Mouse (Mus musculus): Measurements from ENCODE around the gene Casp9.

The Casp9 gene

DNA sequence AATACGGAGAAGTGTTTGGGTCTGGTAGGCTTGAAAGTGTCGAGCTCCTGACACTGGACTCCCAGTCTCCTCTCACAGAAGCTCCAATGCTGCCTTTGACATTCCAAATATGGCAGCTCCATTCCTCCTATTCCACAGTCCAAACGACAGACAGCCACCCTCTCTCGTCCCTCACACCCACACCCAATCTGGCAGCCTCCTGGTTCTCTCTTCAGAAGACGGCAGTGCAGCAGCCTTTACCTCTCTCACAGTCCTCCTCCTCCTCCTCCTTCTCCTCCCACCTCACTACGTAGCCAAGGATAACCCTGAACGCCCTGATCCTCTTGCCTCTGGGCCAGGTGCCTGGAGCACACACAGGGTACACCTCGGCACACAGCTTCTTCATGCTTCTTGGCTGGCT is 13.6 kb upstream of the Casp9 start:
- DNase-seq (ENCODE audit: low spot score in 2 of 2): no peak

DNA sequence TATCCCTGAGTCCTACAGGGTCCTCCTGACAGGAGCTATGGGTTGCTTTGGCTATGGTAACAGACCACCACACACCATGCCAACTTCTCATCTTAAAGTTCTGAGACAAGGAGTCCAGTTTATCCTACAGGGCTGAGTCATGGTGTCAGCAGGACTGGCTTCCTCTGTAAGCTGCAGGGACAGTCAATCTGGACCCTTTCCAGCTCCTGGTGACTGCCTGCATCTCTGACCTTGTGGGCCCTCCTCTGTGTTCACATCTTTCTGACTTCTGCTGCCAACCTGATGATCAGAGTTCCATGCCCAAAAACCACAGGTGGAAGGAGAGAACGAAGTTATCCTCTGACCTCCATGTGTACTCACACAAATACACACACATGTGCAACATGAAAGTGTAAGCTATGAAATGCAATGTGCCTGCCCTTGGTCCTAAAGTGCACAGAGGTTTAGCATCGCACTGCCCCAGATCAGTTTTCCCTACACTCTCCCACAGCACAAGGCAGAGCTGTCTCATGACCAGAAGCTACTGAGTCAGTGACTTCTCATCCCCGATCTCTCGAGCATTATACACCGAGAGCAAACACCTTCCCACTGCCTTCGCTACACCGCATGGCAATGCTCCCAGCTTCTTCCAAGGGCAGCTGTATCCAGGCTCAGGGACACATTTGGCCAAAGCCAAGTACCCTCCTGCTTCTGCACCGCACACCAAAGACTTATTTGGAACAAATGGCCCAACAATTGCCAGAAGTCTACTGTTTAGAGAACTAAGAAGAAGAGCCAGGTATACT is 12.0 kb upstream of the Casp9 start:
- DNase-seq (ENCODE audit: low spot score in 2 of 2): no peak

DNA sequence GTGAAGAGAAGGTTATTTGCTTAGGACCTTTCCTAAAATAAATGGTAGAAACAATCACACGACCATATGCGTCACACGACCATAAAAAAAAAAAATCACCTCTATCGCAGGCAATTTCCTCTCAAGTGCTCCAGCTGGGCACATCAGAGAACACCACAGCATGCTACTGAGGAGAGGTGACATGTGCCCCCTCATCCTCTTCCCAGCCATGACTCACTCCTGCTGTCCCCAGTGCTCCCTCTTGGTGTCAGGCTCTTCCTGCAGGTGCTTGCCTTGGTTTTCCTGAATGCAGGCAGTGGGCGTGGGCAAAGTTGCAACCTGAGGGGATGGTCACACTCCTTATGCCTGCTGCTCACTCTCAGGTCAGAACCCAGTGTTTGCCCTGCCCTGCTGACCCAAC is 8.6 kb upstream of the Casp9 start:
- DNase-seq (ENCODE audit: low spot score in 2 of 2): no peak

DNA sequence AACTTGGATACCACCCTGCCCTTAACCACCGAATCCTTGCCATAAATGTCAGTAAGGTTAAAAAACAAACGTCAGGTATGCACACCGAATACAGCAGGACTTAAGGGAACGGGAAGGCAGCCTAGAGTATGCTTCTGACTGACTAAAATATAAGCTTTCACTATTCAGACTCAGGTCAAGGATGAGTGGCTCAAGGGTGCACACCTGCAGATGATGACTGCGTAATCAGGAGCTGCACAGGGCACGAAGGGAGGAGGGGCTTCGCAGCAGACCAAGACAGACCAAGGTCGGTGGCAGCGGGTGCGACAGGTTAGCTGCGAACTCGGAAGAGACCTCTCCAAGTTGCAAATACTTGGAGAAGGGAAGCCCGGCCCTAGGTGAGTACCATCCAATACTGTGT is 7.3 kb upstream of the Casp9 start:
- DNase-seq (ENCODE audit: low spot score in 2 of 2): no peak

DNA sequence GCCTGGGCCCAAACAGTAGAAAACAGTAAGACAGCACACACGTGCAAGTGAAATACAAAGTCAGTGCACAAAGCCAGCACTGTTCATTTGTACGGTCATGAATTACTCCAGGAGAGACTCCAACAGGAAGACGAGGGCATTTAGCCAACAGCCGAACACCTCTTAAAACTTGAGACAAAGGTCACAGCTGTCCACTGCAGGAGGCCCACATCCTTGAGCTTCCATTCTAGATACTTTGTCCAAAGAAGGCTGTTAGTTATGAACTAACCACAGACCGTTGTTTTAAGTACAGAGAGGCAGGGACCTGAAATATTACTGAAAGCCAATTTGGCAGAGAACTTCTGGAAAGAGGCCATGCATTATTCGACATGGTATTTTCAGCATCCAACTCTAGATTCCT is 6.4 kb upstream of the Casp9 start:
- DNase-seq (ENCODE audit: low spot score in 2 of 2): no peak

DNA sequence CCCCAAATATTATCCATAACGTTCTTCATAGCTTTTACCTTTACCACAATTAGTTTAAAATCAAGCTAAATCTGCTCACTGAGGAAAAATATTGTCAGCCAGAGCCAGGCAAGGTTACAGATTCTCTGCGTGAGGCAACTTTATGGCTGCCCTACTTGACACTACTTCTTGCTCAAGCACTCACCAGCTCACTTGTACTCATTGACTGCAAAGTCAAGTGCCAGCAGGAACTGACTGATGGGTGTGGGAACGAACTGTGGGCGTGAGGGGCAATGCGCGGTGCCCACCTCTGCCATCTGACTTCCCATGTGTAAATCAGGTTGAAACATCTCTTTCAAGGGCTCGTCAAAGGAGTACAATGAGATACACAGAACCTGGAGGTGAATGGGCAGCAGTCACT is 6.0 kb upstream of the Casp9 start:
- DNase-seq (ENCODE audit: low spot score in 2 of 2): no peak

DNA sequence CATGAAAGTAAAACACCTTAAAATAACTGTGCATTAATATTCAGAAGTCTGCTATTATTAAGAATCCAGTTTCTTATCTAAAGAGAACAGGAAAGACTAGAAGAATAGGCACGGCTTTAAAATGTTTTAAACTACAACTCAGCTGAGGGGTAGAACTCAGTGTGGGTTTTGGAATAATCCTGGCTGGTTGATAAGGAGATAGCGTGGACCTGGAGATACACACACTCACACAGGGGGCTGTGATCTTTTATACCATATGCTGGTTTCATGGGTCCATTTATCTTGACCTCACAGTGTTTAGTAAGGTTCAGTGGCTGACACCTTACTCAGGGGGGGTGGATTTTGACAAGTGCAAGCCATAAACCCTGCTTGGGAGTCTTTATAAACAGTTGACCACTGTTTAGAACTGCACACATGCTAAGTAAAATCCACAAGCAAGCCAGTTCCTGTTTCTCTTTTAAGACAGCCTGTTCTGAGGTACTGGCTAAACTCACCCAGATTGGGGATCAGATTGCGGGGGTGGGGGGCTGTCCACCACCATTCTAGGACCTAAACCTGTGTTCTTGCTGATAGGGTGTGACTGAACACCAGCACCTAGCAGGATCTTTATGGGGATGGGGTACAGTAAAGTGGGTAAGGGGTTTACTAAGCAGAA is 3.7 kb upstream of the Casp9 start:
- DNase-seq (ENCODE audit: low spot score in 2 of 2): no peak

DNA sequence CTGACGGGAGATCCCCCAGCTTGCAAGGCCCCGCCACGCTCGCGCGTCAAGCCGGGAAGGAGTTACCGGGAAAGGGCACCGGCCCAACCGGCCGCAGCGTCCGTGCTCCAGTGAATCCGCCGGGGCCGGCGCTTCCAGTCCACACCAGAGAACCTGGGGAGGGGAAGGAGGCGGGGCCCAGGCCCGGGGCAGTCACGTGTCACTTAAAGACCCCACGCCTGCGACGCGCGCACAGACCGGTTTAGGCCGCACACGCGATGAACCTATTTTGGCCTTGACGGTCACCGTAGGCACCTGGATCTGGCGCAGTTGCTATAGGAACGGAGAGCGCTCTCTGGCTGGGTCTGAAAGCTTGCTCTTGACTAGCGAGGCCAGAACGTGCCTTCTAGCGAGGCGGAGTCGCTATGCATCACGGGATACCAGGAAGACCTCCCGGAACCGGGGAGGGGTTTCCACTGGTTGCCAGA is 2.9 kb upstream of the Casp9 start, which contains the start of gene Dnajc16:
Gene Dnajc16 (minus strand): TSS at position 408 of the 467 bp plus-strand sequence.
- peak; percentile 94 to 96 for DNase-seq (ENCODE audit: low spot score in 2 of 2)

DNA sequence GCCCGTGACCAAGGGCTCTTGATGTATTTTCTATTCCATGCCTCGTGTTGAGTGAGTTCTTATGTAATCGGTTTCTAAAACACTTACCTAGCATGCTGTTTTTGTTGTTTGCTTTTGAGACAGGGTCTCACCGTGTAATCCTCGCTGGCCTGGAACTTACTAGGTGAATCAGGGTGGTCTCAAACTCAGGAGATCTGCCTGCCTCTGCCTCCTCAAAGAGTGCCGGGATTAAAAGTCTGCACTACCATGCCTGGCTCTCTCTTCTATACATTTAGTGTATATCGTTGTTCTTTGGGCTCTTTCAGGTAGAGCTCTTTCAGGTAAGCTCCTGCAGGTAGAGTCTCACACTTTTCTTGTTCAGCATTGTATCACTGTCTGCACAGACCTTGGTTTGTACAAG is 1.9 kb upstream of the Casp9 start:
- DNase-seq (ENCODE audit: low spot score in 2 of 2): no peak

DNA sequence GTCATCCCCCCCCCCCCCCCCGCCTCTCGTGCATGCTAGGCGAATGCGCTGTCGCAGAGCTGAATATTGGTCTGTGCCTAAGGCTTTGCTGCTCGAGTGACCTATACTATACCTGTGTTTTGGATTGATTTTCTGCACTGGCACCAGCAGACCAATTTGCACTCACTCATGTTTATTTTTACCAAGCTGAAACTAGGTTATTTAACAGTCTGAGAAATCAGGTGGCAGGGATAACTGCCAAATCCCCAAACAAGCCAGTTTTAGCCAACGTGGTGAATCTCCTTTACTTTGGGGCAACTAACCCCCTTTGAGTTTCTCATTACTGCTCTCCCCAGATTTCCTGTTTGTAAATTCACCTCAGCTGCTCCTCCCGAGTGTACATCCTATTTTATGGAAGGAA is 1.5 kb upstream of the Casp9 start:
- DNase-seq (ENCODE audit: low spot score in 2 of 2): no peak

DNA sequence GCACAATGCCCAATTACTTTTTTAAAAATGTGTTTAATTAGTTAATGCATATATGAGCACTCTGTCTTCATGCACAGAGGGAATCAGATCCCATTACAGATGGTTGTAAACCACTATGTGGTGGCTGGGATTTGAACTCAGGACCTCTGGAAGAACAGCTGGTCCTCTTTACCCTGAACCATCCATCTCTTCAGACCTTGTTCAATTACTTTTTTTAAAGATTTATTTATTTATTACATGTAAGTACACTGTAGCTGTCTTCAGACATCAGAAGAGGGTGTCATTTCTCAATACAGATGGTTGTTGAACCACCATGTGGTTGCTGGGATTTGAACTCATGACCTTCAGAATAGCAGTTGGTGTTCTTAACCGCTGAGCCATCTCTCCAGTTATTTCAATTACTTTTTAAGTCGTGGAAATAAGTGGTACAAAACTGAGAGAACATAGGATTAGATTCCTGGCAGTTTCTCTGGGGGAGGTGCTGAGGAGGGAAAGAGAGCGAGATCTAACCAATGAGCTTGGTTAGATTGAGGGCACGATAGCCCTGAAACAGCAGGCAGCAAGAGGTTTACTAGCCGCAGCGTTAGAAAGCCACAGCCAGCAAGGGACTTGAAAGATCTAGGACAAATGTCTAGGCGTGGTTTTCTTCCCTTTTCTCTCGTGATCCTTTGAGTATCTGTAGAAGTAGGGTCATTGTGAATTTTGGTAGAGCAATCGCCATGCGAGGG is 694 bp upstream of the Casp9 start:
- DNase-seq (ENCODE audit: low spot score in 2 of 2): peak in 1 of 2 experiments; percentile 8

DNA sequence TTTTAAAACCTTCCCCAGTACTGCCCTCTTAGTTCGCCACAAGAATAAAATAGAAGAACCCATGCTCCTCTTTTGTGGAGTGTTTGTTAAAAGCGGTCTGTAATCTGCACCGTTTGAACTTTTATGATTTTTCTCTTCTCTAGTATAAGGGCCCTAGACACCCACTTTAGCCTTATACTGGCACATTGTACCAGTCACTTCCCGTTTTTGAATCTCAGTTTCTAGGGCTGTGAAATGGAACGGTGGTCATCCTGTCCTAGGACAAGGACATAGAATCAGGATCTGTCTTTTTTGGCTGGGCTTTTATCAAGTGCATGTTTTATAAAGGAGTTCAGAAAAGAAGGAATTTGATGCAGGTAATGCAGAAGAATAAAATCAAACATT is 732 bp downstream of the Casp9 start:
- no peak for DNase-seq (ENCODE audit: low spot score in 2 of 2)

DNA sequence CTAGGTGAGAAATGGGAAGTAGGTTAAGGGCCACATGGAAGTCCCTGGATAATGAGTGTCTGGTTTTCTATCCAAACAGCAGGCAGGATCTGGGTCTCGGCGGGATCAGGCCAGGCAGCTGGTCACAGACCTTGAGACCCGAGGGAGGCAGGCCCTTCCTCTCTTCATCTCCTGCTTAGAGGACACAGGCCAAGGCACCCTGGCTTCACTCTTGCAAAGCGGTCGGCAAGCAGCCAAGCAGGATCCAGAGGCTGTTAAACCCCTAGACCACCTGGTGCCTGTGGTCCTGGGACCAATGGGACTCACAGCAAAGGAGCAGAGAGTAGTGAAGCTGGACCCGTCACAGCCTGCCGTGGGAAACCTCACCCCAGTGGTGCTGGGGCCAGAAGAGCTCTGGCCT is 2.9 kb downstream of the Casp9 start:
- no peak for DNase-seq (ENCODE audit: low spot score in 2 of 2)

DNA sequence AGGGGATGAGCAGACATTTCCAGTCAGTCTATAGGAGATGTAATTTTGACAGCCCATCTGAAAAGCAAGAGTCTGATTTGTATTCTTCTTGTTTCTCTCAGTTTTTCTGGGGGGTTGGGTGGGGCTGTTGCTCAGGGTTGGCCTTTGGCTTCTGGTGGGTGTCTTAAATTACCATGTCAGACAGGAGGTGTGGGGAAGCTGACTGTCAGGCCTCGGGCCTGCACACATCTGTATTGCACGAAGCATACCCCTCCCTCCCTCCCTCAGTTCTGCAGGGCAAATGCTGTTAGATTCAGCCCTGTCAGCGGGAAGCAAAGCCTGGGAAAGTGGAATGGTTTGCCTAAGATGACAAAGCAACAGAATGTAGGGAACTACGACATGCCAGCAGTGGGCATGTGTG is 3.5 kb downstream of the Casp9 start:
- no peak for DNase-seq (ENCODE audit: low spot score in 2 of 2)

DNA sequence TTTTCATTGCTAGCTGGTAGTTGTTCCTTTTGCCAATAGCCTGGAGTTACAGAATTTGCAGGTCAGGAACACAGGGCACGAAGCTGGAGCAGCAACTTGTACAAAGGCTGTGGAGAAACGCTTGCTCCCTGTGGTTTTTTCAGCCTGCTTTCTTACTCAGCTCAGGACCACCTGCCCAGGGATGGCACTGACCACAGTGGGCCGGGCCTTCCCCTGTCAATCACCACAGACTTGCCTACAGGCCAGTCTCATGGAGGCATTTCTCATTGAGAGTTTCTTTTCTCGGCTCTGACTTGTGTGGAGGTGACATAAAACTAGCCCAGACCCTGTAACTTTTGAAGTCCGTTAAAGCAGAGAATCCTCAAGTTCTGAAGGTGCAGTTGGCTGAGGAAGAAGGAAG is 4.1 kb downstream of the Casp9 start:
- no peak for DNase-seq (ENCODE audit: low spot score in 2 of 2)

DNA sequence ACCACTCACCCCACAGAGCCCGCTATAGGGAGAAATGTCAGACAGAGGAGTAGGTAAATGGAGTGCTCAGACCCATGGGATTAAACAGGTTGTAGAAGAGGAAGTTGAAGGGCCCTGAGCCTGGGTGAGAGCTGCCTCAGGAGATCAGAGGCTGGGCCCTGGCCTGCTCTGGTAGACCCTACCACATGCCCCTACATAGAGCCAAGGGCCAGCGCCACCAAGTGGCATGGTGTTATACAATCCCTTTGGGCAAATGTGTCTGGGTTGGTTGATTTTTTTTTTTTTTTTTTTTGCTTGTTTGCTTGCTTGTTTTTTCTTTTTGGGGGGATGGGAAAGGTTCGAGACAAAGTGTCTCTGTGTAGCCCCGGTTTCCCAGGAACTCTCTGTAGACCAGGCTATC is 10.7 kb downstream of the Casp9 start:
- no peak for DNase-seq (ENCODE audit: low spot score in 2 of 2)

DNA sequence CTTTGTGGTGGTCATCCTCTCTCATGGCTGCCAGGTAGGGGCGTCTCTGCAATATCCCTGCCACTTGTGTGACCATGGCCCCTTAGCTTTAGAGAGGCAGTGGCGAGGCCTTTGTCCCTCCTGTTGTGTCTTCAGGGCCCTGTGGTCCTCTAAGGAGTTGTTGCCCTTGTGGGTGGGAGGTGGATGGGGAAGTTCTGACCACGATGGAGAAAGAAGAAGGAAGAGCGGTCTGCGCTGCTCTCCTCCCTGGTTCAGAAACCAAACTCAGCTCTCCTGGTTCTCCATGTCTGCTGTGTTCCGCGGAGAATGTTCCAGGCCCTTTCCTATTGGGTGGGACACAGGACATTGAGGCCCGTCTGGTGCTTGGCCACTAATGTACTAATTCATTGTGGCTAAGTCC is 12.5 kb downstream of the Casp9 start:
- DNase-seq (ENCODE audit: low spot score in 2 of 2): no peak

DNA sequence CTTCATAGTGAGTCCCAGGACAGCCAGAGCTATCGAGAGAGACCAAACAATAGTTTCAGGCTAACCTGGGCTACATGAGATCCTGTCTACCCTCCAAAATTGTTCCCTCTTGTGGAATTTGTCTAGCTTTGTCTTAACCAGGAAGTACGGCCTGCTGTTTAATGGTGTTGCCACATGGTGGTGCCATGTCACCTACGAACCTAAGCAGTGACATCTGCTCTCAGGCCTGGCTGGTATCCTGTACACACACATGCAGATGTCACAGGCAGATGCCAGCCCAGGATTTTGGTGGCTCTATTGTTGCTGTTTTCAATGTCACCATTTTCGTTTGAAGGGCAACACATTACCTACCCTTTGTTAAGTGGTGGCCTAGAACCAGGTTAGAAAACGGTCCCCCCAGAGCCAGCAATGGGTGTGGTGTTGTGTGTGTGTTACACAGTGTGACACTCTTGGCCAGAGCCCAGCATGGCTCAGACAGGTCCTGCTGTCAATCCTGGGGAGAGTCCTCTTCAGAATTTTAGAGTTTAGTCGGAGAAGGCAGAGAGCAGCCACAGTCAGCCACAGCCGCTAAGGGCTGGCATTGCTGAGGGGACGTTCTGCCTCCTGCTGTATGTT is 16.5 kb downstream of the Casp9 start:
- DNase-seq (ENCODE audit: low spot score in 2 of 2): no peak

DNA sequence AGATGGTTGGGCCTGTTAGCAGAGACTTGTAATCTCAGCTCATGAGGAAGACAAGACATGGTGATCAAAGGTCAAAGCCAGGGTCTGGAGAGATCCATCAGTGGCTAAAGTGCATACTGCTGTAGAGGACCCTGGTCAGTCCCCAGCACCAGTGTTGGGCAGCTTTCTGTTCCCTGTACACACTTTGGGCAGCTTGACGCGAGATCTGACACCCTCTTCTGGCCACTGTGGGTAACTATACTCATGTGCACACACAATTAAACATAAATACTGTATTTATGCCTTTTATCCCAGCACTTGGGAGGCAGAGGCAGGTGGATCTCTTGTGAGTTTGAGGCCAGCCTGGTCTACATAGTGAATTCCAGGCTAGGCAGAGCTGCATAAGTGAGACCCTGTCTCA is 17.6 kb downstream of the Casp9 start:
- DNase-seq (ENCODE audit: low spot score in 2 of 2): no peak

DNA sequence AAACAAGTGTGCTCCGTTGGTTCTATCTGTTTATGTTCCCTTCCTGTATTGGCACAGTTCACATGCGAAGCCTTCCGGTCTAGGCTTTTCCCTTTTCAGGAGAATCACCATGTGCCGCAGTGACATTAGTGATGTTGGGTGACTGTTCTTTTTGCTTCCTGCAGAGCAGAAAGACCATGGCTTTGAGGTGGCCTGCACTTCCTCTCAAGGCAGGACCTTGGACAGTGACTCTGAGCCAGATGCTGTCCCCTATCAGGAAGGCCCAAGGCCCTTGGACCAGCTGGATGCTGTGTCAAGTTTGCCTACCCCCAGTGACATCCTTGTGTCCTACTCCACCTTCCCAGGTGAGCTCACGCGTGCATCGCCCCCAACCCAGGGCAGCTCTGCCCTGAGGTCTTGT is 18.0 kb downstream of the Casp9 start:
- no peak for DNase-seq (ENCODE audit: low spot score in 2 of 2)

DNA sequence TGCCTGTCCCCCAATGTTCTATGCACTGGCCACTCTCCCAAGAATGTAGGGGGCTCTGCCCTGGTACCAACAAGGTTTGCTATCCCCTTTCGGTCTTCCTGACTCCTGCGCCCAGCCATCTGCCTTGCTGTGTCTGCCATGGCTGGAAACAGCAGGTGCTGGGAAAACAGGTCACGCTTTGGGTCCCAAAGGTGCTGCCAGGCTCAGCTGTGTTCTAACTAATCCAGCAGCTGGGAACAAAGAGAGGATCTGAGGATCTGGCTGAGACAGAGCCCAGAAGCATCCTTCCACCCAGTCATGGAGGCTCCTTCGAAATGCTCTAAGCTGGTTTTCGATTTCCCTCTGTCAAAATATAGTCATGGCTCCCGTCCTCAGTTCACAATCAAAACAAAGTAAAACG is 22.9 kb downstream of the Casp9 start:
- no peak for DNase-seq (ENCODE audit: low spot score in 2 of 2)

Measured in urinary bladder, postnatal 36 days (tissue).